Comparison of ENCODE assay signal across 8 mouse cellular contexts in genomic region chr15:79933670-79934514, GRCm38 (mm10). TPM values are rescaled to one million over a fixed set of nuclear protein-coding genes. Genes with fewer than 3 reads are reported as not detected.
DNase-seq lines count a peak whose midpoint lies in the region; ATAC-seq and TF ChIP-seq lines count a peak whose summit lies in the region.

No protein-coding gene starts in this region.

- TF ChIP-seq CTCF in lung, embryonic 14.5 days (IDR thresholded peaks at IDR 0.05; ENCODE audit: low read depth) = no peak
- no peak for TF ChIP-seq CTCF in hindbrain, postnatal 0 days (IDR thresholded peaks at IDR 0.05; ENCODE audit: low read depth)

- H3K36me3 ChIP-seq in lung, embryonic 14.5 days (ENCODE audit: insufficient read depth) = no peaks in the 10 kb centered on the region
- no peaks in the 10 kb centered on the region for H3K36me3 ChIP-seq in hindbrain, postnatal 0 days (ENCODE audit: insufficient read depth, low read length)
- H3K36me3 ChIP-seq in neural tube, embryonic 12.5 days = no peaks in the 10 kb centered on the region

- WGBS in lung, embryonic 14.5 days = 2% methylated on average over 22 of the region's 22 CpGs
- 2% methylated on average over 22 of the region's 22 CpGs for WGBS in hindbrain, postnatal 0 days
- 1% methylated on average over 22 of the region's 22 CpGs for WGBS in neural tube, embryonic 12.5 days

- no peaks in the 10 kb centered on the region for H3K9me3 ChIP-seq in lung, embryonic 14.5 days (ENCODE audit: low read depth, low read length)
- H3K9me3 ChIP-seq in hindbrain, postnatal 0 days (ENCODE audit: low read length) = no peaks in the 10 kb centered on the region
- no peaks in the 10 kb centered on the region for H3K9me3 ChIP-seq in neural tube, embryonic 12.5 days

- H3K27ac ChIP-seq in lung, embryonic 14.5 days (ENCODE audit: low read depth) = no peak overlapping the region
- H3K27ac ChIP-seq in brown adipose tissue, adult 24 weeks (replicated peaks; ENCODE audit: low read depth, low read length) = no peak overlapping the region
- no peak overlapping the region for H3K27ac ChIP-seq in hindbrain, postnatal 0 days
- no peak overlapping the region for H3K27ac ChIP-seq in neural tube, embryonic 12.5 days

- ATAC-seq in lung, embryonic 14.5 days (ENCODE audit: insufficient read depth) = no peak
- ATAC-seq in hindbrain, postnatal 0 days = no peak
- ATAC-seq in neural tube, embryonic 12.5 days (ENCODE audit: low FRiP score, low read depth) = no peak

- H3K4me1 ChIP-seq in lung, embryonic 14.5 days (ENCODE audit: insufficient read depth) = peaks cover 7% of the 10 kb centered on the region; the same call in 1 of the 2 replicates
- peaks cover 11% of the 10 kb centered on the region; the same call in 1 of the 2 replicates for H3K4me1 ChIP-seq in brown adipose tissue, adult 24 weeks (ENCODE audit: control insufficient read depth, insufficient read depth, insufficient read length, low read length)
- 0 out of 2 replicates have a peak, but pooled peaks cover 3% of the 10 kb centered on the region for H3K4me1 ChIP-seq in hindbrain, postnatal 0 days (ENCODE audit: insufficient read depth, low read length)
- H3K4me1 ChIP-seq in neural tube, embryonic 12.5 days = peaks cover 10% of the 10 kb centered on the region

- H3K4me3 ChIP-seq in lung, embryonic 14.5 days (ENCODE audit: low read depth, low read length) = peak overlapping the region; percentile 2; the same call in 1 of the 2 replicates
- H3K4me3 ChIP-seq in brown adipose tissue, adult 24 weeks (ENCODE audit: insufficient read depth, low read depth, low read length) = peak overlapping the region; percentile 33
- H3K4me3 ChIP-seq in hindbrain, postnatal 0 days (ENCODE audit: low read length) = no peak overlapping the region
- H3K4me3 ChIP-seq in neural tube, embryonic 12.5 days = no peak overlapping the region

- H3K27me3 ChIP-seq in lung, embryonic 14.5 days (ENCODE audit: insufficient read depth, low read length) = peaks cover 43% of the 10 kb centered on the region
- no peaks in the 10 kb centered on the region for H3K27me3 ChIP-seq in hindbrain, postnatal 0 days (ENCODE audit: insufficient read depth, low read length)
- peaks cover 28% of the 10 kb centered on the region for H3K27me3 ChIP-seq in neural tube, embryonic 12.5 days (replicated peaks)

- H3K4me2 ChIP-seq in lung, embryonic 14.5 days = peak overlapping the region; percentile 90; the same call in 1 of the 2 replicates
- H3K4me2 ChIP-seq in hindbrain, postnatal 0 days (ENCODE audit: low read depth, low read length) = peak overlapping the region; percentile 37
- peak overlapping the region; percentile 84 for H3K4me2 ChIP-seq in neural tube, embryonic 12.5 days (replicated peaks)

- H3K9ac ChIP-seq in lung, embryonic 14.5 days = no peak overlapping the region
- H3K9ac ChIP-seq in hindbrain, postnatal 0 days (replicated peaks; ENCODE audit: low read length) = no peak overlapping the region
- H3K9ac ChIP-seq in neural tube, embryonic 12.5 days = no peak overlapping the region

- peak; percentile 19 for DNase-seq in lung, embryonic 14.5 days
- no peak for DNase-seq in lung, postnatal 25 days (ENCODE audit: low spot score)
- DNase-seq in hindbrain, postnatal 0 days (ENCODE audit: low spot score) = peak; percentile 11
- DNase-seq in right cerebral cortex, postnatal 14 days = no peak
- DNase-seq in left cerebral cortex, adult 11 months (ENCODE audit: low spot score) = no peak
- DNase-seq in frontal cortex, postnatal 36 days (ENCODE audit: low spot score in 2 of 2) = no peak

RNA-seq across cellular contexts. Expression of gene Cbx7, which starts 37.0 kb away (rescaled TPM):
- polyA plus RNA-seq in lung, embryonic 14.5 days (2014; fragmentation: Nextera tagmentation; extraction: Ambion mirVana) = 2.3 TPM in 2 replicates
- polyA plus RNA-seq in brown adipose tissue, adult 24 weeks (2012; ENCODE audit: insufficient read depth, insufficient read length, missing spikeins) = 6.8 and 7.1 TPM in 2 replicates
- total RNA-seq in hindbrain, postnatal 0 days (2014; rRNA removed) = 5.1 and 9.5 TPM in 2 replicates
- 2.9 and 3.1 TPM in 2 replicates for polyA plus RNA-seq in hindbrain, postnatal 0 days (2015; fragmentation: Nextera tagmentation; extraction: Ambion mirVana)
- 2.6 and 2.7 TPM in 2 replicates for polyA plus RNA-seq in neural tube, embryonic 12.5 days (2016; fragmentation: Nextera tagmentation; extraction: Ambion mirVana)

RNA-seq across cellular contexts. Expression of gene Apobec3, which starts 42.4 kb away (rescaled TPM):
- polyA plus RNA-seq in lung, embryonic 14.5 days (2014; fragmentation: Nextera tagmentation; extraction: Ambion mirVana) = 19.8 and 23.2 TPM in 2 replicates
- 5.3 and 7.4 TPM in 2 replicates for polyA plus RNA-seq in brown adipose tissue, adult 24 weeks (2012; ENCODE audit: insufficient read depth, insufficient read length, missing spikeins)
- total RNA-seq in hindbrain, postnatal 0 days (2014; rRNA removed) = 3.5 and 5.3 TPM in 2 replicates
- 3.9 and 4.5 TPM in 2 replicates for polyA plus RNA-seq in hindbrain, postnatal 0 days (2015; fragmentation: Nextera tagmentation; extraction: Ambion mirVana)
- polyA plus RNA-seq in neural tube, embryonic 12.5 days (2016; fragmentation: Nextera tagmentation; extraction: Ambion mirVana) = 5.5 and 5.8 TPM in 2 replicates

Comparison
In these comparisons a context has a peak if more than half of its experiments do, and no peak if none do; other contexts are left out.
1. DNase-seq: peak in lung, embryonic 14.5 days (single experiment) and hindbrain, postnatal 0 days (single experiment); none in lung, postnatal 25 days (single experiment), right cerebral cortex, postnatal 14 days (single experiment), left cerebral cortex, adult 11 months (single experiment) and frontal cortex, postnatal 36 days (0 of 2).
2. H3K4me2 ChIP-seq: peak in every context shown above with its lines; median percentile 90 in lung, embryonic 14.5 days; 84 in neural tube, embryonic 12.5 days; 37 in hindbrain, postnatal 0 days.
3. H3K4me3 ChIP-seq: peak in lung, embryonic 14.5 days (single experiment) and brown adipose tissue, adult 24 weeks (single experiment); none in hindbrain, postnatal 0 days (single experiment) and neural tube, embryonic 12.5 days (single experiment).